Mouse (Mus musculus) adrenal gland, postnatal 14 days (tissue): Measurements from ENCODE around the gene Nfib. TPM values are rescaled to one million over a fixed set of nuclear protein-coding genes. Genes with fewer than 3 reads are reported as not detected.

Source experiments
- DNase-seq: peaks from one replicate; pipeline ENCODE4 v3.0.0; 2021; ENCODE audit warnings: mixed read lengths
- total RNA-seq: library from RNA; stranded (reverse); gene quantifications from 2 replicates; pipeline ENCODE4 v1.2.3, GENCODE M21; 2021

Gene Nfib
- total RNA-seq, 1 experiment from 2014 or later = 111 TPM

GRCm38 (mm10) chr4:82499238-82499637 is 206.3 kb downstream of the Nfib start:
- DNase-seq = no peak

DNA sequence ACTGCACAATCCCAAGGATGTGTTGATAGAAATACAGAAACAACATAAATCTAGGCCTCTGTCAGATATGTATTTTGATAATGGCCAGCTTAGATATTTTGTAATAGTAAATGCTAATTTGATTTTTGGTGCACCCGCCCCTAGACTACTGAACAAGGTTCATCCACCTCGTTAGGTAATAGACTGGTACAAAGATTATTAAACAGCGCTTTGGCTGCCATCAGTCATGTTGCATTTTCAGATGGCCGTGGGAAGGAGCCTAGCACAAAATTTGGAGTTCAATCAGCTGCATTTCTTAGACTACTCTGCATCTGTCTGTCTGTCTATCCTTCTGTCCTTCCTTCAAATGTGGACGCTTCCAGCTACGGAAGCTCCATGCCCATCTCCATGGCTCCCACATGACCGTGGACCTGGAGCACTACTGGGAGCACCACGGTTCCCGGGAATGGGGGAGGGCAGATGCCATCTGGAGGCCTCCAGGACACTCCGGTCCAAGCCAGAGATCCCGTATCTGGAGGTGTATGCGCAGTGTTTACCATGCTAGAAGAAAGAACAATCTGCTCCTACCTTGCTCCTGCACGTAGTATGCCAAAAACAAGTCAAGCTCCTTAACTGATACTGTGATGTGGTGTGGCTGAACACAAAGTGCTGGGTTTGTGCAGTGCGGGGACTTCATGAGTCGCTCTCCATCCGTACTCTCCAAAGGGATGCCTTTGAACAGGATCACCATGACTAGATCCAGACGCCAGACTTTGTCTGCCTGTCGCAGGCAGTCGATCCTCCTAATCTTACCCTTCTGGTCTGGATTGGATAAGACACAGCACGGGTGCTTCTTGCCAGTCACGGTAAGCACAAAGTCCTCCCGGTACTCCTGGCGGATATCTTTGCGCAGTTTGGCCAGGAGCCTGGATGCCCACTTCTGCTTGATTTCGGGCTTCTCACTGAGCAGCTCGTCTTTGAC is 207.6 kb downstream of the Nfib start:
- no peak for DNase-seq

DNA sequence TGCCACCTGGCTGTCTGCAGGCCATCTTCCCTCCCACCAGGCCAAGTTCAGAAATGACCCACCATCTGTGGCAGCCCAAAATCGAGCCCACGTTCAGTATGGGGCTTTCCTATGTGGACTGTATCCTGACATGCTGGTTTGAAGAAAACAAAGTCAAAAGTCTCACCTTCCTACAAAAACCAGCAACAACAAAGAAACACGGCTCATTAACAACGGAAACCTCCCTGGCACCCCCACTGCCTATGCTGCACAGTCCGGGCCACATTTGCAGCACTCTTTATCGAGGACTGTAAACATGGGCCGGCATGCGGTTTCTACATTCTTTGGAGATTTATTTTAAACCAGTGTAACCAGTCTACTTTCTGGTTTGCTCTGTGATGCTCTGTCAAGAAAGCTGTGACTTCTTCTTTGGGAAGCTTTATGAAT is 208.4 kb downstream of the Nfib start:
- no peak for DNase-seq

DNA sequence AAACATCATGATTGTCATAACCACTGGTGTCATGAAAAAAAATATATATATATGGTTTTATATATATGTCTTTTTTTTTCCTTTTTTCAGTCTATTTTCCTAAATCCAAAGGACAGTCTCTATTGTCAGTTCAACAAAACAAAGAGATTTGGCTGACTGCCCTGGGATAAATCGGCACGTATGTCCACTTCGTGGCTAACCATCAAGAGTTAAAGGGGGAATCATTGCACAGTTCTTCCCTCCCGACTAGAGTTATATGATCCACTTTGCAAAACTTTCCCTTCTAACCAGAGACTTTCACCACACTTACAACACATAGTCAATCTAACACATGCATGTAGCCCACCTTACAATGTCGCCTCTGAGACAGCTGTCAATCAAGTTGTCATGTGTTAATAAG is 209.2 kb downstream of the Nfib start:
- no peak for DNase-seq

DNA sequence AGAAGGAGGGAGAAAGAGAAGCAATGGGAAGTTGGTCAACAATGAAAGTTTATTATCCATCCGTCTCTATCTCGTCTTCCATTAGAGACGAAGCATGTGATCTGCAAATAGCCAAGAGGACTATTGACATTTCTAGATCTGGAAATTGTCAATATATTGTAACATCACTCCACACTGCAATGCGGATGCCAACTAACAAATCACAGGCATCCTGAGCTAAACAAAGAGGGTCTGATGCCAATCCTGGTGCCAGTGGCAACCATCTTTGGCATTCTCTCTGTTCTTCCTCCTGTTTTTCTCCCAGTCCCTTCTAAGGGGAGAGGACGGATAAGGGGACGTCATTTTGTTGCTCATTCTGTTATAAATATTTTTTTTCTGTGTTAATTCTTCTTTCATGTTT is 209.9 kb downstream of the Nfib start:
- no peak for DNase-seq

GRCm38 (mm10) chr4:82494829-82495228 is 210.7 kb downstream of the Nfib start:
- DNase-seq = no peak

- no peak for DNase-seq
Observed at GRCm38 (mm10) chr4:82494424-82494823, 211.1 kb downstream of the Nfib start.

DNA sequence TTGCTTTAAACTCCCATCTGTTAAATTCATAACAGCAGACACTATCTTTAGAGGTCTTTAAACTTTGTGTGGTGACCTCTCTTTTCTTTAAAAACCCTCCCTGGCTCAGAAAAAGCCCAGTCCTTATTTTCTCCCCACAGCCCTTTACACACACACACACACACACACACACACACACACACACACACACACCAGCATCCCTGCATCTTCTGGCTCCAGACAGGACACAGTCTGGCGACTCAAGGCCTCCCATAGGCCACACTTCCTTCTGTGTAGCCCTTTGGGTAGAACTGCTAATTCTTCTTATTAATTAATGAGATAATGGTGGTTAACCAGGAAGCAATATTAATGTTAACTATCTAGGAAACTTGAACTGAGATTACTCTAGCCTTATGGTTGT is 211.7 kb downstream of the Nfib start:
- DNase-seq = no peak

GRCm38 (mm10) chr4:82493363-82493762 is 212.2 kb downstream of the Nfib start:
- no peak for DNase-seq

GRCm38 (mm10) chr4:82492737-82493136 is 212.8 kb downstream of the Nfib start:
- no peak for DNase-seq

DNA sequence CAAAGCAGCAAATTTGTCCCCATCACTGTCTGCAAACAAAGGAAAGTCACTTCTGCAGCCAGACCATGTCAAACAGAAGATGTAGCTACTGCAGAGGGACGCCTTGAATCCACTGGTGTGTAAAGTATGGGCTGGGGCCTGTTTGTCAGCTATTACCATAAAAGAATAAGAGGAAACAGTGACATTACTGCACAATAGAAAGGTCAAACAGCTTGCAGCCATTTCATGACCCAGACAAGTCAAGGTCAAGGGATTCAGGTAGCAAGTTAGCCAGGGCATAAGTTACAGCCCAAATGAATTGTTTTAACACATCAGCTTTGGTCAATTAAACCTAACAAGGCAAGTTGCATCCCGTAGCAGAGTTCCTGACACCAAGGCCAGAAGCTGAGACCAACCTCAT is 215.6 kb downstream of the Nfib start:
- no peak for DNase-seq

GRCm38 (mm10) chr4:82485910-82486309 is 219.6 kb downstream of the Nfib start:
- no peak for DNase-seq

DNA sequence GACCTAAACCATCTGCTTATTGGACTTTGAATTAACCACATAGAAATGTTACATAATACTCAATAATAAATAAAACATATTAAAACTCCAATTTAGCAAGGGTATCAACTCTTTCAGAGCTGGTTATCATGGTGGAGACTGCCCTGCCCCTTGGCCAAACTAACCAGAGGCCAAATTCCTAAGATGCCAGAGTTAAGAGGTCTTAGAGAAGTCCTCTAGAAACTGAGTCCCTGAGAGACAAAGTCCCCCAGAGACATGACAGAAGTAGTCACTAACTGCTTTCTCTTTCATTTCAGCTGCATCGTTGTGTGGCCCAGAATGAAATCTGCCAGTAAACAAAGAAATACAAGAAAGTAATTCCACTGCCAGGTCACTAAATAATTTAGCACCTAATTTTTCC is 221.7 kb downstream of the Nfib start:
- no peak for DNase-seq

GRCm38 (mm10) chr4:82483298-82483697 is 222.3 kb downstream of the Nfib start:
- DNase-seq = no peak

- DNase-seq = no peak
Observed at GRCm38 (mm10) chr4:82480635-82481034, 224.9 kb downstream of the Nfib start.

GRCm38 (mm10) chr4:82479394-82479793 is 226.2 kb downstream of the Nfib start:
- no peak for DNase-seq

DNA sequence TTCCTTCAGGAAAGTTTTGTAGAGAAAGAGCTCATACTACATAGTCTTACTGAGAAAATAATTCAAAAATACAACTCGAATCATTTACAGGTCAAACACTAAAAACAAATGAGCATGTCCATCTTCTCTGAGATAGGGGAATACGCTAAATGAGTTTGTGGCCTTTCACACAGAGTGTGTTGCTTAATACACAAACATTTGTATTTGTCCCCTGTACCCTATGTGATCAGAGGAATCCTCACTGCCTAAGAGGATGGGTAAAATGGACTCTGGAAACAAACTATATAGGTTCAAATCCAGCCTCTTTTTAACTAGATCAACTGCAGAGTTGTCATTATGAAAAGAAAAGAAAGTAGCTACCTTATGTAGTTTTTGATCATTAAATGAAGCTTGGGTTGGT is 227.8 kb downstream of the Nfib start:
- no peak for DNase-seq

DNA sequence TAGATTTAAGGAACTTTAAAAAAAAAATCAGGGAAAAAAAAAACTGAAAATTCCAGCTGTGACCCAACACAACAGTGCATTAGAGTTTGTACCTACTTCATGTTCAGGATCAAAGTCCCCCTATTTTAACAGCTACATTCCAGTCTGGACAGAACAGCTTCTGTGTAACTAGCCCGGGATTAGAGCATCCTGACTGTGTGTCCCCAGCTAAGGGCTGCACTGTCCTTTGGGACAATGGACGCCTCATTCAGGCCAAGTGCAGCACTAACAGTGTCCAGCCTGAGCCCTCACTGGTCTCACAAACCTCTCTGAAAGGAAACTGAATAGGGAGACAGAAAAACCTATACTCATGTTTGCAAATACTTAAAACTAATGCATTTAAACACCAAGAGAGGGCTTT is 229.1 kb downstream of the Nfib start:
- no peak for DNase-seq

DNA sequence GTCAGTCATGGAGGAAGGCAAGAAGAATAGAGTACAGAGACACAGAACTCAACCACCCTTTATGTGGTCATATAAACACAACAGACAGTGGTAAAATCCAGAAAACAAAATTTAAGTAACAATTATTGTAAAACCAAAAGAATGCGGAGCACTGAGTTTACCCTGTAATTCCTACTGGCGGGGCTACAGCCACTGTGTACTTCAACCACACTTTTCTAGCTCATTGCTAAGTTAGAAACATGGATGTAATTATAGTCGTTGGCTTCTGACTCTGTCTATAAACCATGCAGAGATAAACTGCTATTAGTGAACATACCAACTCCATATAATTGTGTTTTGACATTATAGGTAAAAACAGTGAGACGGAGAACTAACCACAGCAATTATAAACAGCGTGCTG is 231.2 kb downstream of the Nfib start:
- DNase-seq = no peak

GRCm38 (mm10) chr4:82470938-82471320 is 234.6 kb downstream of the Nfib start:
- DNase-seq = no peak

GRCm38 (mm10) chr4:82470212-82470937 is 235.2 kb downstream of the Nfib start:
- DNase-seq = no peak

GRCm38 (mm10) chr4:82468944-82469343 is 236.6 kb downstream of the Nfib start:
- no peak for DNase-seq

GRCm38 (mm10) chr4:82466717-82467116 is 238.8 kb downstream of the Nfib start:
- peak; percentile 52 for DNase-seq

- no peak for DNase-seq
Observed at GRCm38 (mm10) chr4:82466144-82466543, 239.4 kb downstream of the Nfib start.
